Mouse (Mus musculus) bone marrow, adult 2 months (tissue): Measurements from ENCODE around the gene Hmbs.

ENCODE experiments used
- CTCF ChIP-seq: fragments of 200-500 bp; IDR thresholded peaks from 2 replicates; pipeline ENCODE4 v1.5.1; 2011; ENCODE audit warnings: low read length, control low read depth; ENCODE audit not compliant: control insufficient read depth, insufficient read depth
- POLR2A ChIP-seq: fragments of 200-500 bp; IDR thresholded peaks from 2 replicates; pipeline ENCODE4 v1.6.1; 2011; ENCODE audit warnings: low read depth, mild to moderate bottlenecking, control low read depth, low read length, borderline replicate concordance; ENCODE audit not compliant: control insufficient read depth

GRCm38 (mm10) chr9:44326371-44327063, 17.5 kb downstream of the Hmbs start:
- no peak for TF ChIP-seq CTCF
- 0 out of 2 replicates have a peak, but pooled peaks have one; percentile 23 for TF ChIP-seq POLR2A
